Mouse (Mus musculus): ENCODE measurements around the gene Osbpl10.

GRCm38 (mm10) chr9:114992528-114992927 is 14.2 kb downstream of the Osbpl10 start:
- TF ChIP-seq CTCF (IDR thresholded peaks at IDR 0.05; ENCODE audit: control insufficient read depth, insufficient read depth, insufficient read length) (no peak), USF1 (IDR thresholded peaks at IDR 0.05; ENCODE audit: low read depth) (no peak), CEBPB (IDR thresholded peaks at IDR 0.05; ENCODE audit: low read depth) (no peak), MYOG (IDR thresholded peaks at IDR 0.05; ENCODE audit: control insufficient read depth, extremely low read depth, insufficient read length) (no peak), MYOD1 (IDR thresholded peaks at IDR 0.05; ENCODE audit: control insufficient read depth, insufficient read length, low read depth) (no peak), MAX (IDR thresholded peaks at IDR 0.05) (no peak)

All from C2C12 (cell line).